27 mouse cellular contexts compared by ENCODE assay signal in the genomic region with DNA sequence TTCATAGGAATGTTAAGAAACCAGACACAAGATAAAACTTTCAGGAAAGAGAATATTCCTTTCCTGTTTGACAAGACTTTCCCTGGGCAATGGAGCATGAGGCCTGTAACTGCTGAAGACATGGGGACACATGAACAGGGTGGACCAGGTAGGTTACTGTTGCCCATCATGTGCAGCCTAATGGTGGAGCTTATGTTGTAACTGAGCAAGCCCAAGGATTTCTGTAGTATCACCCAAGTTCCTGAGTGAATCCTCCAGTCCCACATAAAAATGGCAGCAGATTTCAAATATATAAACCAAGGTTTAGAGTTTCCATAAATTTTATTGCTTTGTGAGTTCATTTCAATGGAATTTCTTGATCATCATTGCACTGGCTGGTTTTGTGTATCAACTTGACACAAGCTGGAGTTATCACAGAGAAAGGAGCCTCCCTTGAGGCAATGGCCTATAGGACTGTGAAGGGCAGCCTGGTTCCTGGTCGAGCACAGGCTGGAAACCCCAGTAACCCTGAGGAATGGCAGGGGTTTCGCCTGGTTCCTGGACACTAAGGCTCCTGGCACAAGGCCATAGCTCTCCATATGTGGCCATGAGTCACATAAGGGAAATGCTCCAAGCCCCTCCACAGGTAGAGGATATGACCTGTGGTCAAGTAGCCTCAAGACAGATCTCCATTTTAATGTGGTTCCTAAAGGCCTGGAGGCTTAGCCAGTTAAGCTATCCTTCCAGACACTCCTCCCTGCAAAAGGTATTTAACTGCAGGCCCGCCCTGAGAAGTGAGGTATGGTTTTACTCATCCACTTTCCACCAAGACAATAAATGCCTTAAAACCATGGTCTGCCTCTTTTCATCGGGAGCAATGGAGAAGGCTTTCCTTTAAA.
DNase-seq lines count a peak whose midpoint lies in the region; ATAC-seq and TF ChIP-seq lines count a peak whose summit lies in the region.
"Had no signal": no experiment of that assay in that cellular context is flagged by ENCODE, and none has a peak within 500 bp of the region (broad histone marks: within the 10 kb centered on the region; RNA-seq: fewer than 3 reads in every experiment).

No protein-coding gene starts in this region.

- H3K4me2 ChIP-seq in limb, embryonic 14.5 days (replicated peaks; ENCODE audit: low read depth, low read length, severe bottlenecking) = no peak overlapping the region
- no peak overlapping the region for H3K4me2 ChIP-seq in midbrain, embryonic 16.5 days (ENCODE audit: low read length)
- H3K4me2 ChIP-seq: embryonic facial prominence, embryonic 13.5 days; forebrain, embryonic 12.5 days; forebrain, embryonic 15.5 days; heart, embryonic 11.5 days; hindbrain, embryonic 12.5 days; hindbrain, embryonic 15.5 days; intestine, embryonic 15.5 days had no signal

- no peaks in the 10 kb centered on the region for H3K36me3 ChIP-seq in limb, embryonic 14.5 days (ENCODE audit: control insufficient read depth, insufficient read depth, low read length)
- H3K36me3 ChIP-seq in midbrain, embryonic 16.5 days (ENCODE audit: control insufficient read depth, insufficient read depth, low read length) = no peaks in the 10 kb centered on the region
- H3K36me3 ChIP-seq: embryonic facial prominence, embryonic 10.5 days; embryonic facial prominence, embryonic 13.5 days; forebrain, embryonic 12.5 days; forebrain, embryonic 15.5 days; G1E; hindbrain, embryonic 12.5 days; hindbrain, embryonic 15.5 days; intestine, embryonic 15.5 days had no signal

- peak; percentile 12 to 28 for DNase-seq in cerebellum, adult 2 months
- no peak for DNase-seq in cerebellum, postnatal 4 days (ENCODE audit: low spot score in 2 of 2)
- DNase-seq in cerebellum, postnatal 25 days = peak; percentile 15 to 29
- no peak for DNase-seq in cerebellum, adult 9-10 months
- peak; percentile 8 for DNase-seq in left cerebral cortex, postnatal 4 days
- DNase-seq in left cerebral cortex, adult 8-10 months (ENCODE audit: low spot score in 2 of 2) = no peak
- DNase-seq in limb, embryonic 14.5 days (ENCODE audit: low spot score) = peak; percentile 42
- DNase-seq: adrenal gland, adult 2 months; adrenal gland, postnatal 14 days; B cell, adult 2 months; cerebellum, adult 11-12 months; embryo, embryonic 11 days; gastrocnemius, postnatal 10 days; heart, adult 11 months; kidney, adult 11 months had no signal

- intact Hi-C loops in left cerebral cortex, postnatal 4 days (cut with DNase I) = no loop called here

- ATAC-seq in limb, embryonic 14.5 days (ENCODE audit: low FRiP score, low read depth) = peak; percentile 81; the same call in 1 of the 2 replicates
- no peak for ATAC-seq in midbrain, embryonic 16.5 days
- ATAC-seq: forebrain, embryonic 15.5 days; intestine, embryonic 15.5 days had no signal

- no peak overlapping the region for H3K27ac ChIP-seq in cerebellum, adult 2 months (ENCODE audit: insufficient read depth, low read length)
- H3K27ac ChIP-seq in limb, embryonic 14.5 days (replicated peaks; ENCODE audit: low read depth, low read length) = 0 out of 2 replicates have a peak overlapping the region, but pooled peaks have one; percentile 26
- no peak overlapping the region for H3K27ac ChIP-seq in midbrain, embryonic 16.5 days (ENCODE audit: low read length)
- H3K27ac ChIP-seq: embryonic facial prominence, embryonic 10.5 days; embryonic facial prominence, embryonic 13.5 days; forebrain, embryonic 12.5 days; forebrain, embryonic 15.5 days; hindbrain, embryonic 12.5 days; hindbrain, embryonic 15.5 days; intestine, embryonic 15.5 days had no signal

- no peaks in the 10 kb centered on the region for H3K27me3 ChIP-seq in cerebellum, adult 2 months (ENCODE audit: control insufficient read depth, insufficient read depth, low read length)
- H3K27me3 ChIP-seq in limb, embryonic 14.5 days (ENCODE audit: control insufficient read depth, insufficient read depth, low read length) = no peaks in the 10 kb centered on the region
- no peaks in the 10 kb centered on the region for H3K27me3 ChIP-seq in midbrain, embryonic 16.5 days (ENCODE audit: control insufficient read depth, insufficient read depth, low read depth, low read length)
- H3K27me3 ChIP-seq: CH12.LX; embryonic facial prominence, embryonic 13.5 days; forebrain, embryonic 12.5 days; forebrain, embryonic 15.5 days; hindbrain, embryonic 12.5 days; hindbrain, embryonic 15.5 days; intestine, embryonic 15.5 days had no signal

- no peak for TF ChIP-seq CTCF in cerebellum, adult 2 months (IDR thresholded peaks at IDR 0.05; ENCODE audit: borderline replicate concordance, insufficient read depth, low read depth, low read length)

- WGBS in cerebellum, adult 2 months = 45% methylated on average over 4 of the region's 4 CpGs
- 57% methylated on average over 4 of the region's 4 CpGs for WGBS in limb, embryonic 14.5 days
- whole genome bisulfite sequencing in midbrain, embryonic 16.5 days = 87% methylated on average over 4 of the region's 4 CpGs

- no peak overlapping the region for H3K9ac ChIP-seq in limb, embryonic 14.5 days (ENCODE audit: low read depth, low read length, severe bottlenecking)
- H3K9ac ChIP-seq in midbrain, embryonic 16.5 days (ENCODE audit: low read depth, low read length) = no peak overlapping the region
- H3K9ac ChIP-seq: embryonic facial prominence, embryonic 13.5 days; forebrain, embryonic 12.5 days; forebrain, embryonic 15.5 days; hindbrain, embryonic 12.5 days; hindbrain, embryonic 15.5 days; intestine, embryonic 15.5 days had no signal

- no peaks in the 10 kb centered on the region for H3K9me3 ChIP-seq in limb, embryonic 14.5 days (ENCODE audit: control insufficient read depth, low read length)
- no peaks in the 10 kb centered on the region for H3K9me3 ChIP-seq in midbrain, embryonic 16.5 days (replicated peaks; ENCODE audit: control insufficient read depth, low read length, poor library complexity, severe bottlenecking)
- H3K9me3 ChIP-seq: embryonic facial prominence, embryonic 10.5 days; embryonic facial prominence, embryonic 13.5 days; forebrain, embryonic 12.5 days; forebrain, embryonic 15.5 days; G1E; hindbrain, embryonic 12.5 days; hindbrain, embryonic 15.5 days; intestine, embryonic 15.5 days had no signal

- no peak for TF ChIP-seq POLR2A in cerebellum, adult 2 months (IDR thresholded peaks at IDR 0.05; ENCODE audit: borderline replicate concordance, insufficient read depth, low read length)
- TF ChIP-seq POLR2A in limb, embryonic 14.5 days (IDR thresholded peaks at IDR 0.05; ENCODE audit: borderline replicate concordance, extremely low read depth, insufficient read depth, insufficient read length) = no peak

- H3K4me3 ChIP-seq in cerebellum, adult 2 months (replicated peaks; ENCODE audit: insufficient read depth, low read depth, low read length) = no peak overlapping the region
- H3K4me3 ChIP-seq in limb, embryonic 14.5 days (replicated peaks; ENCODE audit: low read length) = no peak overlapping the region
- no peak overlapping the region for H3K4me3 ChIP-seq in midbrain, embryonic 16.5 days (ENCODE audit: low read depth, low read length)
- H3K4me3 ChIP-seq: embryonic facial prominence, embryonic 10.5 days; embryonic facial prominence, embryonic 13.5 days; erythroblast, embryonic 14.5 days; forebrain, embryonic 12.5 days; forebrain, embryonic 15.5 days; hindbrain, embryonic 12.5 days; hindbrain, embryonic 15.5 days; intestine, embryonic 15.5 days had no signal

- H3K4me1 ChIP-seq in cerebellum, adult 2 months (ENCODE audit: control insufficient read depth, insufficient read depth, low read length) = peaks cover 3% of the 10 kb centered on the region; the same call in 1 of the 2 replicates
- peaks cover 2% of the 10 kb centered on the region; the same call in 1 of the 2 replicates for H3K4me1 ChIP-seq in limb, embryonic 14.5 days (ENCODE audit: control insufficient read depth, insufficient read depth, low read length)
- H3K4me1 ChIP-seq in midbrain, embryonic 16.5 days (ENCODE audit: control insufficient read depth, insufficient read depth, low read length) = no peaks in the 10 kb centered on the region
- H3K4me1 ChIP-seq: embryonic facial prominence, embryonic 10.5 days; embryonic facial prominence, embryonic 13.5 days; forebrain, embryonic 12.5 days; forebrain, embryonic 15.5 days; hindbrain, embryonic 12.5 days; hindbrain, embryonic 15.5 days; intestine, embryonic 15.5 days had no signal

Comparison
In these comparisons a context has a peak if more than half of its experiments do, and no peak if none do; other contexts are left out.
1. DNase-seq: peak in cerebellum, adult 2 months (2 of 2), cerebellum, postnatal 25 days (2 of 2), left cerebral cortex, postnatal 4 days (single experiment) and limb, embryonic 14.5 days (single experiment); none in cerebellum, postnatal 4 days (0 of 2), cerebellum, adult 9-10 months (single experiment) and left cerebral cortex, adult 8-10 months (0 of 2).